Mouse (Mus musculus) CH12.LX (cell line): ENCODE measurements around the gene Ppef2. TPM values are rescaled to one million over a fixed set of nuclear protein-coding genes. Genes with fewer than 3 reads are reported as not detected.

Experiments
- DNase-seq: peaks from one replicate; pipeline ENCODE4 v3.0.0-alpha.2; 2013; ENCODE audit errors: extremely low read depth
- H3K27ac ChIP-seq: 2 replicates; pipeline ENCODE4 v1.5.1; 2012; ENCODE audit warnings: low read depth, mild to moderate bottlenecking, control low read depth, moderate library complexity; ENCODE audit not compliant: insufficient read depth
- H3K27me3 ChIP-seq: replicated peaks from 2 replicates; pipeline ENCODE3; 2012; ENCODE audit warnings: inconsistent platforms
- H3K36me3 ChIP-seq, 2 experiments: replicated peaks in 1 of 2; 2 replicates each; pipeline versions ENCODE3 to v1.6.1; 2012; ENCODE audit warnings: inconsistent platforms in 1 of 2, low read length in 1 of 2, mild to moderate bottlenecking in 1 of 2, mixed read lengths in 1 of 2, moderate library complexity in 1 of 2; ENCODE audit not compliant: control insufficient read depth in 1 of 2, insufficient read depth in 1 of 2
- H3K4me1 ChIP-seq, 2 experiments: 2 replicates each; pipeline ENCODE4 v1.6.1; 2012; ENCODE audit warnings: inconsistent platforms in 1 of 2, moderate library complexity in 1 of 2; ENCODE audit not compliant: insufficient read depth in 2 of 2, control insufficient read depth in 1 of 2
- H3K4me2 ChIP-seq: 2 replicates; pipeline ENCODE4 v1.6.1; 2012; ENCODE audit warnings: low read depth, mild to moderate bottlenecking, control low read depth; ENCODE audit not compliant: poor library complexity, insufficient read depth, severe bottlenecking
- H3K4me3 ChIP-seq, 3 experiments: fragments of 150-350 bp in 1 of 3; sonication (generic) in 1 of 3; replicated peaks in 1 of 3; 2 replicates each; pipeline versions ENCODE3 to v1.5.1; 2011 to 2012; ENCODE audit warnings: low read depth in 2 of 3, low read length in 2 of 3, mild to moderate bottlenecking in 2 of 3, moderate library complexity in 2 of 3, control low read depth in 1 of 3, improper control_type of control experiment in 1 of 3, inconsistent platforms in 1 of 3, mixed read lengths in 1 of 3; ENCODE audit not compliant: poor library complexity in 1 of 3
- H3K79me2 ChIP-seq: replicated peaks from 2 replicates; pipeline ENCODE4 v1.6.1; 2012; ENCODE audit warnings: mild to moderate bottlenecking, moderate library complexity; ENCODE audit not compliant: control insufficient read depth, poor library complexity, insufficient read depth, severe bottlenecking; ENCODE audit errors: extremely low read depth
- H3K9ac ChIP-seq: 2 replicates; pipeline ENCODE4 v1.6.1; 2012; ENCODE audit warnings: low read depth, mild to moderate bottlenecking, control low read depth, moderate library complexity; ENCODE audit not compliant: insufficient read depth
- H3K9me3 ChIP-seq: replicated peaks from 2 replicates; pipeline ENCODE3; 2012; ENCODE audit warnings: low read length, inconsistent platforms, mixed read lengths
- BHLHE40 ChIP-seq: IDR thresholded peaks from 2 replicates; pipeline ENCODE4 v1.6.1; 2011; ENCODE audit warnings: mild to moderate bottlenecking, low read depth, low read length, improper control_type of control experiment
- CHD1 ChIP-seq: IDR thresholded peaks from 2 replicates; pipeline ENCODE4 v1.6.1; 2012; ENCODE audit warnings: low read depth, low read length, improper control_type of control experiment, inconsistent platforms
- CHD2 ChIP-seq: IDR thresholded peaks from 2 replicates; pipeline ENCODE4 v1.6.1; 2011; ENCODE audit warnings: low read length, improper control_type of control experiment
- ELF1 ChIP-seq: IDR thresholded peaks from 2 replicates; pipeline ENCODE4 v1.6.1; 2014; ENCODE audit warnings: low read depth, mild to moderate bottlenecking, inconsistent platforms, low read length, improper control_type of control experiment
- GABPA ChIP-seq: IDR thresholded peaks from 2 replicates; pipeline ENCODE4 v1.6.1; 2012; ENCODE audit warnings: low read depth, low read length, improper control_type of control experiment, inconsistent platforms; ENCODE audit not compliant: insufficient replicate concordance
- IRF4 ChIP-seq: IDR thresholded peaks from 2 replicates; pipeline ENCODE4 v1.6.1; 2014; ENCODE audit warnings: low read depth, mild to moderate bottlenecking, inconsistent platforms, low read length, improper control_type of control experiment
- JUN ChIP-seq: IDR thresholded peaks from 2 replicates; pipeline ENCODE4 v1.6.1; 2011; ENCODE audit warnings: low read depth, mild to moderate bottlenecking, low read length, improper control_type of control experiment, moderate library complexity; ENCODE audit not compliant: insufficient read depth
- MAX ChIP-seq: IDR thresholded peaks from 2 replicates; pipeline ENCODE4 v1.6.1; 2011; ENCODE audit warnings: low read length, improper control_type of control experiment
- MAZ ChIP-seq: IDR thresholded peaks from 2 replicates; pipeline ENCODE4 v1.6.1; 2012; ENCODE audit warnings: low read depth, mild to moderate bottlenecking, inconsistent platforms, low read length, improper control_type of control experiment, moderate library complexity
- MYC ChIP-seq: IDR thresholded peaks from 2 replicates; pipeline ENCODE4 v1.6.1; 2011; ENCODE audit warnings: low read depth, mild to moderate bottlenecking, improper control_type of control experiment, low read length
- NRF1 ChIP-seq: IDR thresholded peaks from 2 replicates; pipeline ENCODE4 v1.6.1; 2014; ENCODE audit warnings: low read depth, mild to moderate bottlenecking, inconsistent platforms, low read length, improper control_type of control experiment, moderate library complexity
- PAX5 ChIP-seq: IDR thresholded peaks from 2 replicates; pipeline ENCODE4 v1.6.1; 2012; ENCODE audit warnings: low read length, inconsistent platforms, mixed read lengths
- POLR2AphosphoS2 ChIP-seq: IDR thresholded peaks from 2 replicates; pipeline ENCODE4 v1.6.1; 2011; ENCODE audit warnings: low read depth, low read length, improper control_type of control experiment
- RAD21 ChIP-seq: IDR thresholded peaks from 2 replicates; pipeline ENCODE4 v1.6.1; 2011; ENCODE audit warnings: low read depth, mild to moderate bottlenecking, low read length, improper control_type of control experiment, moderate library complexity
- SIN3A ChIP-seq: IDR thresholded peaks from 2 replicates; pipeline ENCODE4 v1.6.1; 2012; ENCODE audit warnings: low read length, improper control_type of control experiment, inconsistent platforms
- TBP ChIP-seq: conservative IDR thresholded peaks from 2 replicates; pipeline ENCODE4 v1.6.1; 2011; ENCODE audit warnings: low read depth, low read length, improper control_type of control experiment
- TCF12 ChIP-seq: IDR thresholded peaks from 2 replicates; pipeline ENCODE4 v1.6.1; 2014; ENCODE audit warnings: low read depth, mild to moderate bottlenecking, inconsistent platforms, low read length, improper control_type of control experiment
- USF1 ChIP-seq: IDR thresholded peaks from 2 replicates; pipeline ENCODE4 v1.6.1; 2014; ENCODE audit warnings: low read depth, mild to moderate bottlenecking, inconsistent platforms, low read length, improper control_type of control experiment
- USF2 ChIP-seq: conservative IDR thresholded peaks from 2 replicates; pipeline ENCODE4 v1.6.1; 2011; ENCODE audit warnings: low read depth, low read length, improper control_type of control experiment
- ZC3H11A ChIP-seq: IDR thresholded peaks from 2 replicates; pipeline ENCODE4 v1.6.1; 2012; ENCODE audit warnings: low read depth, mild to moderate bottlenecking, inconsistent platforms, low read length, improper control_type of control experiment
- dilution Hi-C: fragments of 300-500 bp; cut with MboI; formaldehyde crosslinking; loops from 2 replicates; pipeline ENCODE4 v1.14.3; 2020; ENCODE audit warnings: low sequenced_read_pairs; ENCODE audit not compliant: extremely low pct_unique_long_range_greater_than_20kb, extremely low pct_ligation_motif_present
- in situ Hi-C: fragments of 300-500 bp; cut with MboI; formaldehyde crosslinking; loops from 3 replicates; pipeline ENCODE4 v1.14.3; 2019; ENCODE audit warnings: low sequenced_read_pairs, low pct_ligation_motif_present, low pct_unique_long_range_greater_than_20kb, mixed read lengths
- polyA plus RNA-seq: library from polyadenylated mRNA; unstranded; fragments of >175 nt; gene quantifications from 2 replicates; pipeline ENCODE4 v1.2.1, GENCODE M21; 2012; ENCODE audit warnings: low read depth; ENCODE audit not compliant: insufficient read length
- total RNA-seq, 2 experiments: library from RNA; depleted of rRNA; stranded (reverse); fragments of 300-350 nt in 1 of 2; fragments of >200 nt in 1 of 2; gene quantifications; 2 replicates each; pipeline ENCODE4 v1.2.3; 2012 to 2014

The Ppef2 gene
- total and polyA plus RNA-seq, 3 experiments = 14.3 to 48.8 (median 16.5) TPM

DNA sequence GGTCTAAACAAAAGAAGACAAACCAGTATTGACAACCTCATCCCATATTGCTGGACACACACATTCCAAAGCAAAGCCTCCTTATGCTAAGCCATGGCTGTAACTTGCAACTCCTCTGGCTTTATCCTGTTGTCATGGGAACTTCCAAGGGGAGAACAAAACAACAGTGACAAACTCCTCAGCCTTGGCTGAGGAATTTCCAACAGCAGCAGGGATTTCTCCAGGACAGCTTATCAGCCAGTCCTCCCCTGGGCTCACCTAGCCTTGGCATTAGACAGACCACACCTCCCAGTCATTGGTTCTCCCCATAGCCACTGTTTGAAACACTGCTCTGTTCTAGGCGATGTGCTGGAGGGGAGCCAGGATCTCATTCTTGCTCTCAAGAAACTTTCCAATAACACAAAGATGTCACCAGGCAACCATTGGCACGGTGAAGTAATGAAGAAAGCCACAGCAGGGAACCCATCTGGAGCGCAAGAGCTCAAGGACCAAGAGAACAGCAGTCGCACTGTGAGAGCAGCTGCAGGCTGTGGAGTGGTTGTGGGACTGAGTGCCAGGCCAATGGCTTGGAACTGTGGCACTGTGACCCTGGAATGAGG, 7.8 kb upstream of the Ppef2 start:
- dilution Hi-C loops = no loop called here
- H3K27ac ChIP-seq = no peak overlapping the region
- H3K4me2 ChIP-seq = no peak overlapping the region
- peaks cover 18 to 61% of the 10 kb centered on the region in 2 experiments for H3K36me3 ChIP-seq
- H3K27me3 ChIP-seq = no peaks in the 10 kb centered on the region
- no peak overlapping the region for H3K4me3 ChIP-seq
- no peak overlapping the region for H3K9ac ChIP-seq
- no peak for TF ChIP-seq TCF12
- no peak for TF ChIP-seq GABPA
- TF ChIP-seq MAZ = no peak
- TF ChIP-seq SIN3A = no peak
- TF ChIP-seq TBP = no peak
- no peak for TF ChIP-seq RAD21
- no peak for TF ChIP-seq ELF1
- no peak for TF ChIP-seq USF2
- no peak for TF ChIP-seq MYC
- TF ChIP-seq CHD1 = no peak
- no peak for TF ChIP-seq NRF1
- no peak for TF ChIP-seq USF1
- TF ChIP-seq ZC3H11A = no peak
- TF ChIP-seq JUN = no peak
- no peak for TF ChIP-seq POLR2AphosphoS2
- no peak for TF ChIP-seq IRF4
- in situ Hi-C loops = no loop called here
- H3K4me1 ChIP-seq = peaks cover 5 to 6% of the 10 kb centered on the region in 2 experiments; a peak in 3 of 4 replicates
- H3K79me2 ChIP-seq = no peaks in the 10 kb centered on the region
- H3K9me3 ChIP-seq = no peaks in the 10 kb centered on the region
- no peak for DNase-seq

GRCm38 (mm10) chr5:92262646-92263045, 6.6 kb upstream of the Ppef2 start:
- no peak for DNase-seq
- TF ChIP-seq BHLHE40 (no peak), CHD2 (no peak), TCF12 (no peak), MAX (no peak), PAX5 (no peak)
- H3K27me3 ChIP-seq = no peaks in the 10 kb centered on the region
- no peak overlapping the region for H3K4me3 ChIP-seq
- no peak overlapping the region for H3K27ac ChIP-seq
- in situ Hi-C loops = no loop called here
- H3K9ac ChIP-seq = no peak overlapping the region
- peaks cover 5 to 6% of the 10 kb centered on the region in 2 experiments; a peak in 3 of 4 replicates for H3K4me1 ChIP-seq
- H3K4me2 ChIP-seq = no peak overlapping the region
- H3K9me3 ChIP-seq = no peaks in the 10 kb centered on the region
- H3K36me3 ChIP-seq = peaks cover 22 to 64% of the 10 kb centered on the region in 2 experiments
- no peaks in the 10 kb centered on the region for H3K79me2 ChIP-seq
- dilution Hi-C loops = no loop called here
